Mouse (Mus musculus): ENCODE data around the gene Vmo1. TPM values are rescaled to one million over a fixed set of nuclear protein-coding genes. Genes with fewer than 3 reads are reported as not detected.

Vmo1 gene
- total and polyA plus RNA-seq, 3 experiments: not detected

DNA sequence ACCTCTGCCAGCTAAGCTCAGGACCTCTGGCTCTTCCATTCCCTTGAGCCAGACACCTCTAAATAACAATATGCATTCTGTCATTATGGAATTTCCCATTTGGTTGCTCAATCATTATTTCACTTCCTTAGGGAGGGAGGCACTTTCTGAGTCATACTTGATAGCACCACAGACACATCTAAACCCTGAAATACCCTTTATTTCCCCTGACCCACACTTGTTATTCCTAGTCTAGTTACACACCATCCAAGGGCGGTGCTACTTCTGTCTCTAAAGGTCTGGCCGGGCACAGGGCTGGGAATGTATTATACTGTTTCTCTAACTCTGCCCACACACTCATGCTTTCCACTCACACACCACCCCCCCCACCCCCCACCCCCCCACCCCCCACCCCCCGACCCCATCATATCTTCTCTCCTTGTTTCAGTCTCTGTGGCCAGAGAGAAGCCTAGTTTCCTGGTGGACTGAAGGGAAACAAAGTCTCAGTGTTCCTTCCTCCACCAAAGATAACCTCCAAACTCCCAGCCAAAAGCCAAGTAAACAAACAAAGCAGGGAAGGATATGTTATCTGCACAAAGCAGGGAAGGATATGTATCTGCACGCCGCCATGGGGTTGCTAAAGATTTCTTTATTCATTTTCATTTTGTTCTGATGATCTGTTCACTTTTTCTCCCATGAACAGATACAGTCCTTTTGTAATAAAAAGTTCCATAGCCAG is 46.4 kb downstream of the Vmo1 start:
- no peaks in the 10 kb centered on the region for H3K36me3 ChIP-seq (replicated peaks)
- ATAC-seq (ENCODE audit: extremely low read depth, insufficient number of reproducible peaks, low FRiP score, poor library complexity, severe bottlenecking) (no peak), DNase-seq (ENCODE audit: low spot score) (no peak)
- H3K4me3 ChIP-seq (ENCODE audit: low read depth, low read length): no peak overlapping the region
- no peak for TF ChIP-seq TAL1 (conservative IDR thresholded peaks at IDR 0.05; ENCODE audit: low read depth, low read length)
- TF ChIP-seq CTCF (IDR thresholded peaks at IDR 0.05; ENCODE audit: low read depth, low read length): no peak
- no peak for TF ChIP-seq POLR2AphosphoS5 (IDR thresholded peaks at IDR 0.05; ENCODE audit: insufficient replicate concordance, low read depth, low read length)
- no peak for TF ChIP-seq GATA1 (IDR thresholded peaks at IDR 0.05; ENCODE audit: borderline replicate concordance, low read length)
- no peak for TF ChIP-seq GATA2 (IDR thresholded peaks at IDR 0.05; ENCODE audit: borderline replicate concordance, low read depth, low read length)
- H3K27me3 ChIP-seq (ENCODE audit: insufficient read depth, low read length): peaks cover 31% of the 10 kb centered on the region
- H3K4me1 ChIP-seq (ENCODE audit: insufficient read depth, low read depth, low read length): no peaks in the 10 kb centered on the region
- no peaks in the 10 kb centered on the region for H3K9me3 ChIP-seq (replicated peaks)

DNA sequence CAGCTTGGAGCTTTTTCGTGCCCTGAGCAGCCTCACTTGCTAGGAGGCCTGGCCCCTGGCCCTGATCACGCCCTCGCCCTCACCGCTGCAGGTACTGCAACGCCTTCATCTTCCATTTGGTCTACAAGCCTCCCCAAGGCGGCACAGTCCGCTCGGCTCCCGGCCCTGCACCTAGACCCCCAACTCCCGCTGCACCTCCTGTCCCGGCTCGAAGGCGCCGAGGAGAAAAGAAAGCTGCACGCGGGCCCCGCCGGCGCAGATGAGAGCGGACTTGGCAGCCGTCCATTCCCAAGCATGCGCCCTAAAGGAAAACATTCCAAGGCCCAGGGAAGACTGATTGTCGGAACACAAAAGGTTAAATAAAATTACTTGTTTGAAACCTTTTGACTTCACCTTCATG is 48.6 kb downstream of the Vmo1 start:
- no peak overlapping the region for H3K4me3 ChIP-seq (ENCODE audit: low read depth, low read length)
- H3K36me3 ChIP-seq (replicated peaks): no peaks in the 10 kb centered on the region
- no peak for DNase-seq (ENCODE audit: low spot score)
- no peak for TF ChIP-seq GATA2 (IDR thresholded peaks at IDR 0.05; ENCODE audit: borderline replicate concordance, low read depth, low read length)
- no peak for TF ChIP-seq POLR2AphosphoS5 (IDR thresholded peaks at IDR 0.05; ENCODE audit: insufficient replicate concordance, low read depth, low read length)
- TF ChIP-seq TAL1 (conservative IDR thresholded peaks at IDR 0.05; ENCODE audit: low read depth, low read length): no peak
- no peak for TF ChIP-seq CTCF (IDR thresholded peaks at IDR 0.05; ENCODE audit: low read depth, low read length)
- no peak for TF ChIP-seq GATA1 (IDR thresholded peaks at IDR 0.05; ENCODE audit: borderline replicate concordance, low read length)
- no peaks in the 10 kb centered on the region for H3K9me3 ChIP-seq (replicated peaks)
- H3K27me3 ChIP-seq (ENCODE audit: insufficient read depth, low read length): peaks cover 37% of the 10 kb centered on the region
- H3K4me1 ChIP-seq (ENCODE audit: insufficient read depth, low read depth, low read length): no peaks in the 10 kb centered on the region
- no peak for ATAC-seq (ENCODE audit: extremely low read depth, insufficient number of reproducible peaks, low FRiP score, poor library complexity, severe bottlenecking)

DNA sequence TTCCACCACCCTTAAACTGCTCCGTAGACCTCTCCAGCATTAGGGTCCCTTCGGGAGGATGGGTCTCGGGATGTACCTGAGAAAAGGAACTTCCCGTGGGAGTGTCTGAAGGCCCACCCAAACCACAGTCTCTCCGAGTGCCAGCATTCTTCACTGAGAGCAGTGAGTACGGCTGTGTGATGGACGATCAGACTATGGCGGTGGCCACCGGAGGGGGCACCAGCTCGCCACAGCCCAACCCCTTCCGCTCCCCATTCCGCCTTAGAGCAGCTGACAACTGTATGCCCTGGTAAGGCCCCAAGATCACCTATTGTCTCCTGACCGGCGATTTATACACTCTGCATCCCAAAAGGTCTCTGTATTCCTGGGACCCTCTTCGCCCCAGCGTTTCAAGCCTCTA is 49.2 kb downstream of the Vmo1 start:
- Histone ChIP-seq H3K27me3 (ENCODE audit: insufficient read depth, low read length) (peaks cover 41% of the 10 kb centered on the region), H3K9me3 (replicated peaks) (no peaks in the 10 kb centered on the region), H3K4me1 (ENCODE audit: insufficient read depth, low read depth, low read length) (no peaks in the 10 kb centered on the region), H3K4me3 (ENCODE audit: low read depth, low read length) (no peak overlapping the region), H3K36me3 (replicated peaks) (no peaks in the 10 kb centered on the region)
- no peak for ATAC-seq (ENCODE audit: extremely low read depth, insufficient number of reproducible peaks, low FRiP score, poor library complexity, severe bottlenecking)
- no peak for DNase-seq (ENCODE audit: low spot score)
- TF ChIP-seq GATA1 (IDR thresholded peaks at IDR 0.05; ENCODE audit: borderline replicate concordance, low read length) (no peak), CTCF (IDR thresholded peaks at IDR 0.05; ENCODE audit: low read depth, low read length) (no peak), TAL1 (conservative IDR thresholded peaks at IDR 0.05; ENCODE audit: low read depth, low read length) (no peak), GATA2 (IDR thresholded peaks at IDR 0.05; ENCODE audit: borderline replicate concordance, low read depth, low read length) (no peak), POLR2AphosphoS5 (IDR thresholded peaks at IDR 0.05; ENCODE audit: insufficient replicate concordance, low read depth, low read length) (no peak)

DNA sequence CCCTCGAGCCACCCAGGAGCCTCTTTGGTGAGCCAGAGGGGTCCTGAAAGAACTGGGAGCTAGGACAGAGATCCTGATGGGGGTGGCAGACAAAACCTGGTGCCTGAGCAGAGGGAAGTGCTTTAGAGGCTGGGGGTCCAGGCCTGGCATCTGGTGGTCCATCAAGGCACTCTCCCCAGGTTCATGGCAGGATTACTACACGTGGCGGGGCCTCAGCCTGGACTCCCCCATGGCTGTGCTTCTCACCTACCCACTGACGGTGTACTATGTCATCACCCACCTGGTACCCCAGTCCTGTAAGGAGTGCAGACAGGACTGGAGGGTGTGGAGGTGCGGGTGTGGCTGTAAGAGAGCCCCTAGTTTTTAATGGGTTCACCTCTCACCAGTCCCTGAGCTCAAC is 50.4 kb downstream of the Vmo1 start:
- no peak for ATAC-seq (ENCODE audit: extremely low read depth, insufficient number of reproducible peaks, low FRiP score, poor library complexity, severe bottlenecking)
- TF ChIP-seq POLR2AphosphoS5 (IDR thresholded peaks at IDR 0.05; ENCODE audit: insufficient replicate concordance, low read depth, low read length) (no peak), TAL1 (conservative IDR thresholded peaks at IDR 0.05; ENCODE audit: low read depth, low read length) (no peak)
- Histone ChIP-seq H3K9me3 (replicated peaks) (no peaks in the 10 kb centered on the region), H3K27me3 (ENCODE audit: insufficient read depth, low read length) (peaks cover 44% of the 10 kb centered on the region), H3K36me3 (replicated peaks) (no peaks in the 10 kb centered on the region), H3K4me3 (ENCODE audit: low read depth, low read length) (no peak overlapping the region), H3K4me1 (ENCODE audit: insufficient read depth, low read depth, low read length) (peaks cover 3% of the 10 kb centered on the region; the same call in 1 of the 2 replicates)
- DNase-seq (ENCODE audit: low spot score): no peak

Other genes starting within 250 kb of the Vmo1 start
Only the 20 nearest of the 25 such genes appear.
- not detected in 2 replicates for gene Alox15, start 162.6 kb downstream of the Vmo1 start, total RNA-seq (2014; fragmentation: Nextera tagmentation)
- not detected in 2 replicates for gene Alox15, start 162.6 kb downstream of the Vmo1 start, total RNA-seq (2017)
- not detected in 2 replicates for gene Alox15, start 162.6 kb downstream of the Vmo1 start, polyA plus RNA-seq (2012)
- gene Pelp1, start 104.6 kb downstream of the Vmo1 start, total RNA-seq (2014; fragmentation: Nextera tagmentation): 36.5 and 39.9 TPM in 2 replicates
- gene Pelp1, start 104.6 kb downstream of the Vmo1 start, total RNA-seq (2017): 6.9 and 7.8 TPM in 2 replicates
- gene Pelp1, start 104.6 kb downstream of the Vmo1 start, polyA plus RNA-seq (2012): 104 and 111 TPM in 2 replicates
- gene Arrb2, start 82.0 kb downstream of the Vmo1 start, total RNA-seq (2014; fragmentation: Nextera tagmentation): 51.7 and 69.3 TPM in 2 replicates
- gene Arrb2, start 82.0 kb downstream of the Vmo1 start, total RNA-seq (2017): 97.1 and 114 TPM in 2 replicates
- 327 and 349 TPM in 2 replicates for gene Arrb2, start 82.0 kb downstream of the Vmo1 start, polyA plus RNA-seq (2012)
- gene Med11, start 62.7 kb downstream of the Vmo1 start, total RNA-seq (2014; fragmentation: Nextera tagmentation): 13.2 and 18.1 TPM in 2 replicates
- 37.0 and 42.4 TPM in 2 replicates for gene Med11, start 62.7 kb downstream of the Vmo1 start, total RNA-seq (2017)
- 18.5 and 22.6 TPM in 2 replicates for gene Med11, start 62.7 kb downstream of the Vmo1 start, polyA plus RNA-seq (2012)
- not detected in 2 replicates for gene Zmynd15, start 55.2 kb downstream of the Vmo1 start, total RNA-seq (2014; fragmentation: Nextera tagmentation)
- 0.06 and 0.66 TPM in 2 replicates for gene Zmynd15, start 55.2 kb downstream of the Vmo1 start, total RNA-seq (2017)
- not detected in 2 replicates for gene Zmynd15, start 55.2 kb downstream of the Vmo1 start, polyA plus RNA-seq (2012)
- not detected in 2 replicates for gene Cxcl16, start 54.6 kb downstream of the Vmo1 start, total RNA-seq (2014; fragmentation: Nextera tagmentation)
- not detected in 2 replicates for gene Cxcl16, start 54.6 kb downstream of the Vmo1 start, total RNA-seq (2017)
- not detected in 2 replicates for gene Cxcl16, start 54.6 kb downstream of the Vmo1 start, polyA plus RNA-seq (2012)
- not detected in 2 replicates for gene Tm4sf5, start 9.4 kb downstream of the Vmo1 start, total RNA-seq (2014; fragmentation: Nextera tagmentation)
- gene Tm4sf5, start 9.4 kb downstream of the Vmo1 start, total RNA-seq (2017): not detected in 2 replicates
- not detected in 2 replicates for gene Tm4sf5, start 9.4 kb downstream of the Vmo1 start, polyA plus RNA-seq (2012)
- not detected in 2 replicates for gene Gltpd2, start 4.6 kb upstream of the Vmo1 start, total RNA-seq (2014; fragmentation: Nextera tagmentation)
- gene Gltpd2, start 4.6 kb upstream of the Vmo1 start, total RNA-seq (2017): not detected in 2 replicates
- not detected in 2 replicates for gene Gltpd2, start 4.6 kb upstream of the Vmo1 start, polyA plus RNA-seq (2012)
- 114 and 116 TPM in 2 replicates for gene Psmb6, start 10.8 kb upstream of the Vmo1 start, total RNA-seq (2014; fragmentation: Nextera tagmentation)
- gene Psmb6, start 10.8 kb upstream of the Vmo1 start, total RNA-seq (2017): 212 and 295 TPM in 2 replicates
- 153 and 181 TPM in 2 replicates for gene Psmb6, start 10.8 kb upstream of the Vmo1 start, polyA plus RNA-seq (2012)
- not detected in 2 replicates for gene Gm40193, start 18.3 kb upstream of the Vmo1 start, total RNA-seq (2014; fragmentation: Nextera tagmentation)
- gene Gm40193, start 18.3 kb upstream of the Vmo1 start, total RNA-seq (2017): not detected in 2 replicates
- not detected in 2 replicates for gene Gm40193, start 18.3 kb upstream of the Vmo1 start, polyA plus RNA-seq (2012)
- not detected in 2 replicates for gene Pld2, start 25.4 kb upstream of the Vmo1 start, total RNA-seq (2014; fragmentation: Nextera tagmentation)
- gene Pld2, start 25.4 kb upstream of the Vmo1 start, total RNA-seq (2017): 0.05 and 0.06 TPM in 2 replicates
- gene Pld2, start 25.4 kb upstream of the Vmo1 start, polyA plus RNA-seq (2012): not detected in 2 replicates
- 37.3 and 38.1 TPM in 2 replicates for gene Mink1, start 48.3 kb upstream of the Vmo1 start, total RNA-seq (2014; fragmentation: Nextera tagmentation)
- 8.8 and 14.3 TPM in 2 replicates for gene Mink1, start 48.3 kb upstream of the Vmo1 start, total RNA-seq (2017)
- gene Mink1, start 48.3 kb upstream of the Vmo1 start, polyA plus RNA-seq (2012): 89.8 and 94.4 TPM in 2 replicates
- not detected in 2 replicates for gene 4930544D05Rik, start 101.2 kb upstream of the Vmo1 start, total RNA-seq (2014; fragmentation: Nextera tagmentation)
- not detected in 2 replicates for gene 4930544D05Rik, start 101.2 kb upstream of the Vmo1 start, total RNA-seq (2017)
- gene 4930544D05Rik, start 101.2 kb upstream of the Vmo1 start, polyA plus RNA-seq (2012): not detected in 2 replicates
- gene Chrne, start 104.6 kb upstream of the Vmo1 start, total RNA-seq (2014; fragmentation: Nextera tagmentation): not detected in 2 replicates
- not detected in 2 replicates for gene Chrne, start 104.6 kb upstream of the Vmo1 start, total RNA-seq (2017)
- gene Chrne, start 104.6 kb upstream of the Vmo1 start, polyA plus RNA-seq (2012): not detected in 2 replicates
- gene Gp1ba, start 124.5 kb upstream of the Vmo1 start, total RNA-seq (2014; fragmentation: Nextera tagmentation): 1.1 and 3.1 TPM in 2 replicates
- gene Gp1ba, start 124.5 kb upstream of the Vmo1 start, total RNA-seq (2017): 2.8 and 3.4 TPM in 2 replicates
- 9.0 TPM in 2 replicates for gene Gp1ba, start 124.5 kb upstream of the Vmo1 start, polyA plus RNA-seq (2012)
- 63.7 and 115 TPM in 2 replicates for gene Rnf167, start 132.6 kb upstream of the Vmo1 start, total RNA-seq (2014; fragmentation: Nextera tagmentation)
- gene Rnf167, start 132.6 kb upstream of the Vmo1 start, total RNA-seq (2017): 62.3 and 64.1 TPM in 2 replicates
- 62.6 and 81.3 TPM in 2 replicates for gene Rnf167, start 132.6 kb upstream of the Vmo1 start, polyA plus RNA-seq (2012)
- gene Slc25a11, start 132.9 kb upstream of the Vmo1 start, total RNA-seq (2014; fragmentation: Nextera tagmentation): 42.8 and 72.7 TPM in 2 replicates
- gene Slc25a11, start 132.9 kb upstream of the Vmo1 start, total RNA-seq (2017): 125 and 144 TPM in 2 replicates
- gene Slc25a11, start 132.9 kb upstream of the Vmo1 start, polyA plus RNA-seq (2012): 50.6 and 59.2 TPM in 2 replicates
- gene Pfn1, start 140.0 kb upstream of the Vmo1 start, total RNA-seq (2014; fragmentation: Nextera tagmentation): 804 and 991 TPM in 2 replicates
- gene Pfn1, start 140.0 kb upstream of the Vmo1 start, total RNA-seq (2017): 724 and 774 TPM in 2 replicates
- 3,649 and 4,709 TPM in 2 replicates for gene Pfn1, start 140.0 kb upstream of the Vmo1 start, polyA plus RNA-seq (2012)
- 19.0 and 25.3 TPM in 2 replicates for gene Eno3, start 142.6 kb upstream of the Vmo1 start, total RNA-seq (2014; fragmentation: Nextera tagmentation)
- 21.9 and 24.5 TPM in 2 replicates for gene Eno3, start 142.6 kb upstream of the Vmo1 start, total RNA-seq (2017)
- gene Eno3, start 142.6 kb upstream of the Vmo1 start, polyA plus RNA-seq (2012): 3.1 and 5.7 TPM in 2 replicates
- gene Spag7, start 154.8 kb upstream of the Vmo1 start, total RNA-seq (2014; fragmentation: Nextera tagmentation): 64.2 and 66.9 TPM in 2 replicates
- gene Spag7, start 154.8 kb upstream of the Vmo1 start, total RNA-seq (2017): 64.6 and 81.5 TPM in 2 replicates
- 152 and 196 TPM in 2 replicates for gene Spag7, start 154.8 kb upstream of the Vmo1 start, polyA plus RNA-seq (2012)